Mouse (Mus musculus) stomach, embryonic 14.5 days (tissue): ENCODE results near the gene Adcy1. TPM values are rescaled to one million over a fixed set of nuclear protein-coding genes. Genes with fewer than 3 reads are reported as not detected.

Source experiments
- ATAC-seq: fragments of 200-750 bp; cut with Nextera tagmentation; 2 replicates; pipeline ENCODE4 v1.8.0; 2017; ENCODE audit warnings: low read depth, moderate TSS enrichment; ENCODE audit not compliant: insufficient number of reproducible peaks, insufficient read depth, low FRiP score
- H3K27ac ChIP-seq: fragments of 300-500 bp; sonication (generic); 2 replicates; pipeline ENCODE4 v1.5.1; 2014; ENCODE audit warnings: mild to moderate bottlenecking, low read length, moderate library complexity, mixed read lengths
- H3K27me3 ChIP-seq: fragments of 300-500 bp; sonication (generic); 2 replicates; pipeline ENCODE4 v1.6.1; 2014; ENCODE audit warnings: low read length, control low read depth, mixed read lengths; ENCODE audit not compliant: control insufficient read depth, insufficient read depth
- H3K36me3 ChIP-seq: fragments of 300-500 bp; sonication (generic); 2 replicates; pipeline ENCODE4 v1.6.1; 2014; ENCODE audit warnings: mild to moderate bottlenecking, control low read depth, low read length, moderate library complexity, mixed read lengths; ENCODE audit not compliant: control insufficient read depth, insufficient read depth
- H3K4me1 ChIP-seq: fragments of 300-500 bp; sonication (generic); 2 replicates; pipeline ENCODE4 v1.6.1; 2014; ENCODE audit warnings: low read length, control low read depth, mixed read lengths; ENCODE audit not compliant: control insufficient read depth, insufficient read depth
- H3K4me2 ChIP-seq: fragments of 300-500 bp; sonication (generic); replicated peaks from 2 replicates; pipeline ENCODE4 v1.6.1; 2014; ENCODE audit warnings: low read depth, low read length, control low read depth
- H3K4me3 ChIP-seq: fragments of 300-500 bp; sonication (generic); 2 replicates; pipeline ENCODE4 v1.5.1; 2014; ENCODE audit warnings: low read depth, low read length, control low read depth
- H3K9ac ChIP-seq: fragments of 300-500 bp; sonication (generic); replicated peaks from 2 replicates; pipeline ENCODE4 v1.6.1; 2014; ENCODE audit warnings: low read depth, mild to moderate bottlenecking, control low read depth, low read length, moderate library complexity, mixed read lengths
- H3K9me3 ChIP-seq: fragments of 300-500 bp; sonication (generic); 2 replicates; pipeline ENCODE4 v1.6.1; 2016; ENCODE audit warnings: low read depth, low read length, control low read depth; ENCODE audit not compliant: control insufficient read depth
- WGBS: fragments of 180-500 bp; shearing (Covaris S2); extraction: QIAGEN DNeasy Blood & Tissue Kit; methylation state at CpG from one replicate; pipeline ENCODE4 v1.1.7; 2014; 5-methylcytosine and 5-hydroxymethylcytosine counted together
- polyA plus RNA-seq: library from polyadenylated mRNA; unstranded; fragments of >200 nt; fragmentation: Nextera tagmentation; extraction: Ambion mirVana; gene quantifications from 2 replicates; pipeline ENCODE4 v1.2.1, GENCODE M21; 2014

Gene Adcy1
- polyA plus RNA-seq, 1 experiment from 2014 or later, result 4.4 TPM

GRCm38 (mm10) chr11:7076510-7076909, 13.2 kb downstream of the Adcy1 start:
- ATAC-seq, result no peak
- Histone ChIP-seq H3K27me3 (no peaks in the 10 kb centered on the region), H3K36me3 (no peaks in the 10 kb centered on the region), H3K4me1 (no peaks in the 10 kb centered on the region), H3K4me3 (no peak overlapping the region), H3K4me2 (no peak overlapping the region), H3K27ac (no peak overlapping the region), H3K9ac (no peak overlapping the region), H3K9me3 (no peaks in the 10 kb centered on the region)
- WGBS, result 79% methylated on average over 3 of the region's 3 CpGs

- no peaks in the 10 kb centered on the region for H3K27me3 ChIP-seq
- H3K4me2 ChIP-seq, result no peak overlapping the region
- no peak overlapping the region for H3K9ac ChIP-seq
- H3K4me1 ChIP-seq, result no peaks in the 10 kb centered on the region
- no peaks in the 10 kb centered on the region for H3K9me3 ChIP-seq
- no peak overlapping the region for H3K4me3 ChIP-seq
- no peak for ATAC-seq
- H3K27ac ChIP-seq, result no peak overlapping the region
- H3K36me3 ChIP-seq, result no peaks in the 10 kb centered on the region
- WGBS, result 96% methylated on average over 1 of the region's 1 CpGs
Measured at GRCm38 (mm10) chr11:7081893-7082292, 18.6 kb downstream of the Adcy1 start.

- no peak overlapping the region for H3K4me3 ChIP-seq
- 97% methylated on average over 1 of the region's 1 CpGs for WGBS
- H3K4me2 ChIP-seq, result no peak overlapping the region
- no peaks in the 10 kb centered on the region for H3K9me3 ChIP-seq
- no peak overlapping the region for H3K27ac ChIP-seq
- no peaks in the 10 kb centered on the region for H3K36me3 ChIP-seq
- no peak overlapping the region for H3K9ac ChIP-seq
- no peaks in the 10 kb centered on the region for H3K27me3 ChIP-seq
- ATAC-seq, result no peak
- no peaks in the 10 kb centered on the region for H3K4me1 ChIP-seq
Measured at GRCm38 (mm10) chr11:7083911-7084310, 20.6 kb downstream of the Adcy1 start.

GRCm38 (mm10) chr11:7085184-7085583, 21.9 kb downstream of the Adcy1 start:
- Histone ChIP-seq H3K4me3 (no peak overlapping the region), H3K4me1 (no peaks in the 10 kb centered on the region), H3K9ac (no peak overlapping the region), H3K27ac (no peak overlapping the region), H3K9me3 (no peaks in the 10 kb centered on the region), H3K27me3 (no peaks in the 10 kb centered on the region), H3K4me2 (no peak overlapping the region), H3K36me3 (no peaks in the 10 kb centered on the region)
- 81% methylated on average over 5 of the region's 5 CpGs for WGBS
- ATAC-seq, result no peak

GRCm38 (mm10) chr11:7091120-7091519, 27.8 kb downstream of the Adcy1 start:
- Histone ChIP-seq H3K4me2 (no peak overlapping the region), H3K4me3 (no peak overlapping the region), H3K9me3 (no peaks in the 10 kb centered on the region), H3K36me3 (no peaks in the 10 kb centered on the region), H3K9ac (no peak overlapping the region), H3K27ac (no peak overlapping the region), H3K4me1 (no peaks in the 10 kb centered on the region), H3K27me3 (no peaks in the 10 kb centered on the region)
- 86% methylated on average over 5 of the region's 5 CpGs for WGBS
- ATAC-seq, result no peak

- ATAC-seq, result no peak
- Histone ChIP-seq H3K9ac (no peak overlapping the region), H3K4me3 (no peak overlapping the region), H3K4me2 (no peak overlapping the region), H3K27ac (no peak overlapping the region), H3K27me3 (no peaks in the 10 kb centered on the region), H3K9me3 (no peaks in the 10 kb centered on the region), H3K4me1 (no peaks in the 10 kb centered on the region), H3K36me3 (no peaks in the 10 kb centered on the region)
- 94% methylated on average over 6 of the region's 6 CpGs for WGBS
Measured at GRCm38 (mm10) chr11:7094844-7095243, 31.6 kb downstream of the Adcy1 start.

- Histone ChIP-seq H3K9me3 (no peaks in the 10 kb centered on the region), H3K4me3 (no peak overlapping the region), H3K27me3 (no peaks in the 10 kb centered on the region), H3K36me3 (no peaks in the 10 kb centered on the region), H3K4me2 (no peak overlapping the region), H3K27ac (no peak overlapping the region), H3K4me1 (no peaks in the 10 kb centered on the region), H3K9ac (no peak overlapping the region)
- WGBS, result 83% methylated on average over 6 of the region's 6 CpGs
- ATAC-seq, result no peak
Measured at GRCm38 (mm10) chr11:7101674-7102073, 38.4 kb downstream of the Adcy1 start.

- 64% methylated on average over 14 of the region's 14 CpGs for WGBS
- Histone ChIP-seq H3K4me2 (no peak overlapping the region), H3K9me3 (no peaks in the 10 kb centered on the region), H3K9ac (no peak overlapping the region), H3K27me3 (no peaks in the 10 kb centered on the region), H3K27ac (no peak overlapping the region), H3K4me3 (no peak overlapping the region), H3K36me3 (no peaks in the 10 kb centered on the region), H3K4me1 (no peaks in the 10 kb centered on the region)
- no peak for ATAC-seq
Measured at GRCm38 (mm10) chr11:7102256-7103194, 39.2 kb downstream of the Adcy1 start.

GRCm38 (mm10) chr11:7105337-7105736, 42.0 kb downstream of the Adcy1 start:
- Histone ChIP-seq H3K27me3 (no peaks in the 10 kb centered on the region), H3K4me2 (no peak overlapping the region), H3K9me3 (no peaks in the 10 kb centered on the region), H3K9ac (no peak overlapping the region), H3K4me3 (no peak overlapping the region), H3K4me1 (no peaks in the 10 kb centered on the region), H3K27ac (no peak overlapping the region), H3K36me3 (no peaks in the 10 kb centered on the region)
- ATAC-seq, result no peak
- 88% methylated on average over 8 of the region's 8 CpGs for WGBS
